Mouse (Mus musculus) forebrain, embryonic 12.5 days (tissue): ENCODE data around the gene Foxf1. TPM values are rescaled to one million over a fixed set of nuclear protein-coding genes. Genes with fewer than 3 reads are reported as not detected.
A peak's percentile ranks its signal among the peaks of the same experiment; 100 is the strongest.

Experiments
- ATAC-seq: fragments of 200-750 bp; cut with Nextera tagmentation; 2 replicates; pipeline ENCODE4 v1.8.0; 2017; ENCODE audit warnings: moderate TSS enrichment; ENCODE audit not compliant: low FRiP score
- H3K27ac ChIP-seq: fragments of 300-500 bp; sonication (generic); 2 replicates; pipeline ENCODE4 v1.5.1; 2016; ENCODE audit warnings: mild to moderate bottlenecking
- H3K27me3 ChIP-seq: fragments of 300-500 bp; sonication (generic); 2 replicates; pipeline ENCODE4 v1.6.1; 2016; ENCODE audit warnings: mild to moderate bottlenecking
- H3K36me3 ChIP-seq: fragments of 300-500 bp; sonication (generic); replicated peaks from 2 replicates; pipeline ENCODE4 v1.6.1; 2016; ENCODE audit warnings: mild to moderate bottlenecking
- H3K4me1 ChIP-seq: fragments of 300-500 bp; sonication (generic); 2 replicates; pipeline ENCODE4 v1.6.1; 2016
- H3K4me2 ChIP-seq: fragments of 300-500 bp; sonication (generic); 2 replicates; pipeline ENCODE4 v1.6.1; 2016; ENCODE audit warnings: mild to moderate bottlenecking, moderate library complexity
- H3K4me3 ChIP-seq: fragments of 300-500 bp; sonication (generic); replicated peaks from 2 replicates; pipeline ENCODE4 v1.5.1; 2016; ENCODE audit warnings: mild to moderate bottlenecking
- H3K9ac ChIP-seq: fragments of 300-500 bp; sonication (generic); 2 replicates; pipeline ENCODE4 v1.6.1; 2016; ENCODE audit warnings: mild to moderate bottlenecking
- H3K9me3 ChIP-seq: fragments of 300-500 bp; sonication (generic); 2 replicates; pipeline ENCODE4 v1.6.1; 2016
- WGBS: fragments of 180-500 bp; shearing (Covaris S2); methylation state at CpG from one replicate; pipeline ENCODE4 v1.1.7; 2016; 5-methylcytosine and 5-hydroxymethylcytosine counted together
- microRNA-seq: library from miRNA; unstranded; fragments of <30 nt; microRNA quantifications from one replicate; pipeline ENCODE4, GENCODE M21; 2017
- polyA plus RNA-seq: library from polyadenylated mRNA; unstranded; fragments of >200 nt; fragmentation: Nextera tagmentation; extraction: Ambion mirVana; gene quantifications from 2 replicates; pipeline ENCODE4 v1.2.1, GENCODE M21; 2016

Gene Foxf1
- polyA plus RNA-seq, 1 experiment from 2014 or later = 1.0 TPM

DNA sequence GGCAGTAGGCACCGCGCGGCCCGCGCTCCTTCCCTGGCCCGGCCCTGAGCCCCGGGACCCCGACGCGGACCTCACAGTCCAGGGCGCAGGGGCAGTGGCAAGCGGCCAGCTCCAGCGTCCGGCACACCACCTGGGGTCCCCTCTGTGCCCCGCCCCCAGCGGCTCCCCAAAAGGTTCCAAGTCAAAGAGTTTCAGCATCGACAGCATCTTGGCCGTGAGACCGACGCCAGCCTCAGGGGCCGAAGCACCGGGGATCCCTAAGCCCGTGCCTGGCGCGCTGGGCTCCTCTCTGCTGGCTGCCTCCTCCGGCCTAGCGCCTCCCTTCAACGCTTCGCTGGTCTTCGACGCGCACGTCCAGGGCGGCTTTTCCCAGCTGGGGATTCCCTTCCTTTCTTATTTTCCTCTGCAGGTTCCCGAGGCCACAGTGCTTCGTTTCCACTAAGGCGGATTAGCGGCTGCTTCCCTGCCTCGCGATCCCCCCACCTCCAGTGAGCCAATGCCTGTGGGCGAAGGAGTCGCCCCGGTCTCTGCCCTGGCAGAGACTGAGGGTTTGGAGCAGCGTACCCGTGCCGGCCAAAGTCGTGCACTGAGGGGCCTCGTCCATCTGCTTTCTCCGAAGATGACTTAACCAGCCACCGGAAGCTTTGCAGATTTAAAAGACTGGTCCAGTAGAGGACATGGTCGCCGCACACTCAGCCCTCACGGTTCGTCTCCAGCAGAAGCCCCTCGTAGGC, 44.5 kb downstream of the Foxf1 start:
- no peak overlapping the region for H3K27ac ChIP-seq
- H3K27me3 ChIP-seq = peaks cover 99% of the 10 kb centered on the region
- ATAC-seq = no peak
- H3K4me2 ChIP-seq = peak overlapping the region; percentile 8
- peak overlapping the region; percentile 19 for H3K4me3 ChIP-seq
- H3K36me3 ChIP-seq = no peaks in the 10 kb centered on the region
- H3K9ac ChIP-seq = no peak overlapping the region
- no peaks in the 10 kb centered on the region for H3K9me3 ChIP-seq
- peaks cover 27% of the 10 kb centered on the region for H3K4me1 ChIP-seq
- WGBS = under 1% methylated on average over 55 of the region's 55 CpGs

DNA sequence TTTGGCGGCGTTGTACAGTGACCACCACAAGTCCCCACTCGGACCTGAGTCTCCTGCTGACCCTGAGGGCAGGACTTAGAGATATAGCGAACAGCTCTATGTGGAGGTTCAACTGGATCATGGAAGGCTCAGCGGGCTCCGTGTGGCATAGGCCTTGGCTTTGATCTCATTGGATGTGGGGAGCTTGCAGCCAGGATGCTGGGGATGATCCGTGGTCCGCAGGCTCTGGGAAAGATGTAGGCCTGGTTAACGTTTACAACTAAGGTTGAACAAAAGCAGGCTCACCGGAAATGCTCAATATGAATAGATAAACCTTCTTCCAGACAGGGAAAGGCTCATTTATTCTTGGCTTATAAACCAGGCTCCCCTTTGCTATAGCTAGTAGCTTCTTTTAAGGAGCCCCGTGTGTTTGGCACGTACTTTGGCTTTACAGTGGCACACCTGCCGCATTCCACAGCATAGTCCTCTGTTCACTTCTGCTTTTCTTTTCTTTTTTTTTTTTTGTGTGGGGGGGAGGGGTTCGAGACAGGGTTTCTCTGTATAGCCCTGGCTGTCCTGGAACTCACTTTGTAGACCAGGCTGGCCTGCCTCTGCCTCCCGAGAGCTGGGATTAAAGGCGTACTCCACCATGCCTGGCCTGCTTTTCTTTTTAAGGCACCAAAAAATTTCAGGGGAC, 45.2 kb downstream of the Foxf1 start:
- H3K4me3 ChIP-seq = no peak overlapping the region; the same call in 1 of the 2 replicates
- no peak overlapping the region for H3K9ac ChIP-seq
- ATAC-seq = no peak
- H3K9me3 ChIP-seq = no peaks in the 10 kb centered on the region
- WGBS = 14% methylated on average over 16 of the region's 16 CpGs
- H3K36me3 ChIP-seq = no peaks in the 10 kb centered on the region
- H3K27ac ChIP-seq = no peak overlapping the region
- H3K27me3 ChIP-seq = peaks cover 99% of the 10 kb centered on the region
- H3K4me1 ChIP-seq = peaks cover 27% of the 10 kb centered on the region
- H3K4me2 ChIP-seq = no peak overlapping the region

DNA sequence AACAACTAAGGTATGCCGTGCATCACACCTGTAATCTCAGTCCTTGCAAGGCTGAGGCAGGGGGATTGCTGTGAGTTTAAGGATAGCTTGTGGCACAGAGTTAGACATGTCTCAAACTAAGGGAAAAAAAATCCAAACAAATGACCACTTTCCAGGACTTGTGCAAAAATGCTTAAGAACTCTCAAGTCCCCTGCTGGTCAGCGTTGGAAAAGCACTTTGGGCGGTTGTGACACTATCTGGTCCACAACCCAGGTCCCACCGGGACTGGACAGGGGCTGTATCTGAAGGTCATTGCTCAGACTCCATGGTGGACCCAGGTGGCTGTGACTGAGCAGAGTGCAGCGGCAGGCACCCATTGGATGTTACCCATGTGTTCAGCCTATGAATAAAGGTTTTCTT, 46.3 kb downstream of the Foxf1 start:
- 39% methylated on average over 5 of the region's 5 CpGs for WGBS
- Histone ChIP-seq H3K36me3 (no peaks in the 10 kb centered on the region), H3K9ac (no peak overlapping the region), H3K27ac (no peak overlapping the region), H3K27me3 (peaks cover 95% of the 10 kb centered on the region), H3K4me3 (no peak overlapping the region), H3K9me3 (no peaks in the 10 kb centered on the region), H3K4me1 (peaks cover 21% of the 10 kb centered on the region), H3K4me2 (no peak overlapping the region)
- ATAC-seq = no peak

DNA sequence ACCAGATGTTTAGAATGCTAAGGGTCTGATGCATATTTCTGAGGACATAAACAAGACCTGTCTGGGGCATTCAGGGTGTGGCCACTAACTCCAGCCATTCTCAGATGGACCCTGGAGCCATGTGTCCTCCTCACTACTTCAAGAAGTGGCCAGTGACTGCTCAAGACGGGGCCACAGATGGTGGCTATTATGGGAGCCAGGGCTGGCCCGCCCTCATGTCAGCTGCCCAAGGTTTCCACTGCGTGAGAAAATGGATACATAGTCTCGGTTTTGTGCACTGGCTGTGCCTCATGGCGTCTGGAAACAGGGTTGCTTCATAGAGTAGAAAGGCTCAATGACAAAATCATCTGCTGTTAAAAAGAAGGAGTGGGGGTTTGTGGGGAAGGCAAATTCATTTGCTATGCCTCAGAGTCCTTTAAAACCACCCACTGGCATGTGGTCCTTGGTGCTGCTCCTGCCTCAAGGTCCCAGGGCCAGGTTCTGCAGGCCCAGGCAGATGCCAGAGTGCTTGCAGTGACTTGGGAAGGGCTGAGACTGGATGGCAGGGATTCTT, 48.9 kb downstream of the Foxf1 start:
- H3K4me1 ChIP-seq = peaks cover 12% of the 10 kb centered on the region
- no peak overlapping the region for H3K4me3 ChIP-seq
- H3K27me3 ChIP-seq = peaks cover 69% of the 10 kb centered on the region
- H3K4me2 ChIP-seq = no peak overlapping the region
- H3K27ac ChIP-seq = no peak overlapping the region
- whole genome bisulfite sequencing = 60% methylated on average over 5 of the region's 5 CpGs
- no peak for ATAC-seq
- H3K9ac ChIP-seq = no peak overlapping the region
- H3K36me3 ChIP-seq = no peaks in the 10 kb centered on the region
- H3K9me3 ChIP-seq = peaks cover 11% of the 10 kb centered on the region

- Histone ChIP-seq H3K27ac (no peak overlapping the region), H3K4me2 (no peak overlapping the region), H3K9ac (no peak overlapping the region), H3K4me1 (peaks cover 1% of the 10 kb centered on the region; the same call in 1 of the 2 replicates), H3K4me3 (no peak overlapping the region), H3K27me3 (peaks cover 59% of the 10 kb centered on the region), H3K36me3 (no peaks in the 10 kb centered on the region), H3K9me3 (peaks cover 17% of the 10 kb centered on the region)
- 94% methylated on average over 10 of the region's 10 CpGs for WGBS
- no peak for ATAC-seq
Observed at GRCm38 (mm10) chr8:121134102-121134501, 49.9 kb downstream of the Foxf1 start.

DNA sequence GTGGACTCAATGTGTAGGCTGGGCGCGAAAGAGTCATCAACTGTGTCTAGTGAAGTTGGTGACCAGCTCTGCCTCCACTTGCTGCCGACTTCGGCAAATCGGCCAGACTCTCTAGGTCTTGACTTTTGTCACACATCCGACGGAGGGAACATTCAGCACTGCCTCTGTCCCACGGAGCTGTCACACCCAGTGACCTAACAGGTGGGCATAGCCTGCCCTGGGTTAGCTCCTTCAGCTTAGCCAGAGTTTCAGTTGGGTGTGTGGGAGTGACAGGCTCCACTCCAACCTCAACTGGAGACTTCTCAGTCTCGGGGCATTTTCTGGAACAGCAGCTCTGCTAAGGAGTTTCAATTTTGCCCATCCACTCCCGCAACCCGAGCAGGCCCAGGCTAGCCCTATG, 50.3 kb downstream of the Foxf1 start:
- no peak for ATAC-seq
- H3K27me3 ChIP-seq = peaks cover 55% of the 10 kb centered on the region

DNA sequence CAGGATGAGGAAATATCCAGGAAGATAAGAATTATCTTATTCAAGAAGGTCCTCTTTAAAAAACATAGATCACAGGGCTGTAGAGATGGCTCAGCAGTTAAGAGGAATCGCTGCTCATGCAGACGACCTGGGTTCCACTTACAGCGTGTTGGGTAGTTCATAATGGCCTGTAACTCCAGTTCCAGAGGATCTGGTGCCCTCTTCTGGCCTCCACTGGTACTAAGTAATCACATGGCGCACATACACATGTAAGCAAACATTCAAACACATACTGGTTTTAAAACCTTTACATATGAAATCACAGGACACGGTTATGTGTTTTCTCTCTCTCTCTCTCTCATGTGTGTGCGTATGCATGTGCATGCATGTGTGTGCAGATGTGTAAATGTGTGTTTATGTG, 52.7 kb downstream of the Foxf1 start:
- Histone ChIP-seq H3K27ac (no peak overlapping the region), H3K9ac (no peak overlapping the region), H3K27me3 (peaks cover 42% of the 10 kb centered on the region), H3K4me1 (no peaks in the 10 kb centered on the region), H3K36me3 (no peaks in the 10 kb centered on the region), H3K4me3 (no peak overlapping the region), H3K4me2 (no peak overlapping the region), H3K9me3 (peaks cover 17% of the 10 kb centered on the region)
- 90% methylated on average over 6 of the region's 6 CpGs for WGBS
- ATAC-seq = no peak

More for the DNA sequence above, 50.3 kb downstream of the Foxf1 start:
- no peak overlapping the region for H3K4me2 ChIP-seq
- no peaks in the 10 kb centered on the region for H3K4me1 ChIP-seq
- no peak overlapping the region for H3K4me3 ChIP-seq
- peaks cover 17% of the 10 kb centered on the region for H3K9me3 ChIP-seq
- H3K36me3 ChIP-seq = no peaks in the 10 kb centered on the region
- 88% methylated on average over 11 of the region's 11 CpGs for WGBS
- no peak overlapping the region for H3K27ac ChIP-seq
- no peak overlapping the region for H3K9ac ChIP-seq

Small RNAs within 50 kb of the gene (microRNA-seq; reads per million reads assigned to microRNA genes)
- not detected for gene Gm27530

Other genes starting within 250 kb of the Foxf1 start
- 55.0 and 60.2 TPM in 2 replicates for gene Mthfsd, start 24.0 kb downstream of the Foxf1 start, polyA plus RNA-seq
- gene Foxc2, start 31.8 kb downstream of the Foxf1 start, polyA plus RNA-seq = 3.3 and 4.6 TPM in 2 replicates
- 0.18 and 0.36 TPM in 2 replicates for gene Foxl1, start 43.6 kb downstream of the Foxf1 start, polyA plus RNA-seq